Mouse (Mus musculus) MEL (cell line): ENCODE data around the gene Atg5.

ENCODE experiments used
- CHD2 ChIP-seq: IDR thresholded peaks from 2 replicates; pipeline ENCODE4 v1.6.1; 2011; ENCODE audit warnings: low read length, improper control_type of control experiment
- CTCF ChIP-seq, 3 experiments: IDR thresholded peaks in 2 of 3; conservative IDR thresholded peaks in 1 of 3; 2 replicates each; pipeline ENCODE4 v1.5.1; 2011 to 2012; ENCODE audit warnings: low read length in 3 of 3, low read depth in 2 of 3, mild to moderate bottlenecking in 2 of 3, improper control_type of control experiment in 1 of 3, inconsistent platforms in 1 of 3, mixed read lengths in 1 of 3, moderate library complexity in 1 of 3; ENCODE audit not compliant: control insufficient read depth in 1 of 3, insufficient read depth in 1 of 3, poor library complexity in 1 of 3, severe bottlenecking in 1 of 3
- EP300 ChIP-seq, 2 experiments: IDR thresholded peaks; 2 replicates each; pipeline ENCODE4 v1.6.1; 2011; ENCODE audit warnings: improper control_type of control experiment in 2 of 2, low read length in 2 of 2, low read depth in 1 of 2, mild to moderate bottlenecking in 1 of 2
- MAX ChIP-seq: IDR thresholded peaks from 2 replicates; pipeline ENCODE4 v1.6.1; 2011; ENCODE audit warnings: low read length, improper control_type of control experiment
- MXI1 ChIP-seq: IDR thresholded peaks from 2 replicates; pipeline ENCODE4 v1.6.1; 2011; ENCODE audit warnings: mild to moderate bottlenecking, low read depth, low read length, improper control_type of control experiment
- NELFE ChIP-seq: IDR thresholded peaks from 2 replicates; pipeline ENCODE4 v1.6.1; 2011; ENCODE audit warnings: low read depth, low read length, improper control_type of control experiment
- TAL1 ChIP-seq: IDR thresholded peaks from 2 replicates; pipeline ENCODE4 v1.6.1; 2012; ENCODE audit warnings: mild to moderate bottlenecking, inconsistent platforms, low read length, moderate library complexity, mixed read lengths
- UBTF ChIP-seq: IDR thresholded peaks from 2 replicates; pipeline ENCODE4 v1.6.1; 2012; ENCODE audit warnings: low read depth, mild to moderate bottlenecking, inconsistent platforms, low read length, improper control_type of control experiment, moderate library complexity, borderline replicate concordance; ENCODE audit not compliant: insufficient read depth
- USF1 ChIP-seq: IDR thresholded peaks from 2 replicates; pipeline ENCODE4 v1.6.1; 2014; ENCODE audit warnings: low read depth, mild to moderate bottlenecking, inconsistent platforms, low read length, improper control_type of control experiment, moderate library complexity
- USF2 ChIP-seq, 2 experiments: IDR thresholded peaks; 2 replicates each; pipeline ENCODE4 v1.6.1; 2011 to 2012; ENCODE audit warnings: improper control_type of control experiment in 2 of 2, low read length in 2 of 2, borderline replicate concordance in 1 of 2, inconsistent platforms in 1 of 2, low read depth in 1 of 2, mild to moderate bottlenecking in 1 of 2; ENCODE audit not compliant: insufficient read depth in 1 of 2
- ZC3H11A ChIP-seq: IDR thresholded peaks from 2 replicates; pipeline ENCODE4 v1.6.1; 2012; ENCODE audit warnings: low read depth, mild to moderate bottlenecking, inconsistent platforms, low read length, improper control_type of control experiment
- ZKSCAN1 ChIP-seq: IDR thresholded peaks from 2 replicates; pipeline ENCODE4 v1.6.1; 2012; ENCODE audit warnings: low read depth, mild to moderate bottlenecking, inconsistent platforms, low read length, improper control_type of control experiment, moderate library complexity

DNA sequence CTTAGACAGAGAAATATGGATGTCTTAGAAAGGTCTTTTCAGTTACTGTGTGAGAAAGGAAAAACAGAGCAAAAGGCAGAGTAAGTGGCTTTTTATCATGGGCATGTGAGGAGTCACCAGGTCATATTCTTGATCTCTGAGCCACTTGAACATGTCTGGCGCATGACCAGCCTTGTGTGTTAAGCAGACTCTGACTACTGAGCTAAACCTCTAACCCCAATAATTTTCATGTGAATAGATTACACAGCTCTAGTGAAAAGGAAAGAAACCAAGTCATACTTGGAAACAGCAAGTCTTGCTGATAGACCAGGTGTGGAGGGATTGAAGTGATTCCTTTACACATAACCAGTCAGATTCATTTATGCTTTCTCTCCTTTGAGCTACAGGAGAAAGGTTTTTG is 107.3 kb downstream of the Atg5 start:
- TF ChIP-seq EP300 (IDR thresholded peaks at IDR 0.05; ENCODE audit: low read depth in 1 of 2, low read length in 2 of 2) (no peak), UBTF (no peak), TAL1 (no peak), CTCF (IDR thresholded peaks at IDR 0.05 in 2 of 3, conservative IDR thresholded peaks at IDR 0.05 in 1 of 3; ENCODE audit: control insufficient read depth in 1 of 3, insufficient read depth in 1 of 3, low read depth in 2 of 3, low read length in 3 of 3, poor library complexity in 1 of 3, severe bottlenecking in 1 of 3) (no peak), ZC3H11A (no peak), NELFE (no peak), MAX (no peak), CHD2 (no peak), ZKSCAN1 (no peak), MXI1 (no peak), USF2 (IDR thresholded peaks at IDR 0.05; ENCODE audit: borderline replicate concordance in 1 of 2, insufficient read depth in 1 of 2, low read depth in 1 of 2, low read length in 2 of 2) (no peak), USF1 (no peak)
